Mouse (Mus musculus) adipocyte (in vitro differentiated cells): ENCODE measurements at regions not wholly inside any gene's neighbourhood (a gene's known extent, or its start where the extent isn't known, plus 50 kb on each side); places are given as distances from the start of the nearest gene placed in this dataset.

ENCODE experiments used
- DNase-seq: peaks from one replicate; pipeline ENCODE4 v3.0.0-alpha.2; 2016; ENCODE audit warnings: low spot score

- no peak for DNase-seq
Observed at GRCm38 (mm10) chr15:8582676-8583075, 62.9 kb upstream of the Gm2310 start.

- DNase-seq, result no peak
Observed at GRCm38 (mm10) chr15:8581146-8581913, 61.6 kb upstream of the Gm2310 start.

GRCm38 (mm10) chr15:8580077-8580476 is 60.3 kb upstream of the Gm2310 start:
- no peak for DNase-seq

- DNase-seq, result peak; percentile 68
Observed at GRCm38 (mm10) chr15:8577480-8577881, 57.7 kb upstream of the Gm2310 start.

GRCm38 (mm10) chr15:8576975-8577374 is 57.2 kb upstream of the Gm2310 start:
- DNase-seq, result no peak

GRCm38 (mm10) chr15:8569617-8570016 is 49.9 kb upstream of the Gm2310 start:
- no peak for DNase-seq
